Mouse (Mus musculus) heart, embryonic 14.5 days (tissue): ENCODE measurements around the gene Ank3. TPM values are rescaled to one million over a fixed set of nuclear protein-coding genes. Genes with fewer than 3 reads are reported as not detected.

Source experiments
- ATAC-seq: fragments of 200-750 bp; cut with Nextera tagmentation; 2 replicates; pipeline ENCODE4 v1.8.0; 2017; ENCODE audit warnings: low read depth, moderate TSS enrichment; ENCODE audit not compliant: insufficient number of reproducible peaks, insufficient read depth, low FRiP score
- H3K27ac ChIP-seq, 2 experiments: fragments of 200-500 bp in 1 of 2; fragments of 300-500 bp in 1 of 2; sonication (generic) in 1 of 2; replicated peaks in 1 of 2; 2 replicates each; pipeline ENCODE4 v1.5.1; 2012 to 2014; ENCODE audit warnings: low read depth in 2 of 2, low read length in 2 of 2, control low read depth in 1 of 2, mild to moderate bottlenecking in 1 of 2, mixed read lengths in 1 of 2; ENCODE audit not compliant: control insufficient read depth in 1 of 2, insufficient read depth in 1 of 2
- H3K27me3 ChIP-seq: fragments of 300-500 bp; sonication (generic); 2 replicates; pipeline ENCODE4 v1.6.1; 2014; ENCODE audit warnings: mild to moderate bottlenecking, low read length, control low read depth; ENCODE audit not compliant: control insufficient read depth, insufficient read depth
- H3K36me3 ChIP-seq: fragments of 300-500 bp; sonication (generic); 2 replicates; pipeline ENCODE4 v1.6.1; 2014; ENCODE audit warnings: mild to moderate bottlenecking, control low read depth, low read length, mixed read lengths; ENCODE audit not compliant: control insufficient read depth, insufficient read depth
- H3K4me1 ChIP-seq, 2 experiments: fragments of 200-500 bp in 1 of 2; fragments of 300-500 bp in 1 of 2; sonication (generic) in 1 of 2; 2 replicates each; pipeline ENCODE4 v1.6.1; 2012 to 2014; ENCODE audit warnings: low read length in 2 of 2, control low read depth in 1 of 2, mixed read lengths in 1 of 2; ENCODE audit not compliant: control insufficient read depth in 2 of 2, insufficient read depth in 2 of 2
- H3K4me2 ChIP-seq: fragments of 300-500 bp; sonication (generic); 2 replicates; pipeline ENCODE4 v1.6.1; 2014; ENCODE audit warnings: mild to moderate bottlenecking, low read length
- H3K4me3 ChIP-seq, 2 experiments: fragments of 200-500 bp in 1 of 2; fragments of 300-500 bp in 1 of 2; sonication (generic) in 1 of 2; 2 replicates each; pipeline ENCODE4 v1.5.1; 2012 to 2014; ENCODE audit warnings: low read length in 2 of 2, mild to moderate bottlenecking in 2 of 2, control low read depth in 1 of 2, low read depth in 1 of 2, moderate library complexity in 1 of 2; ENCODE audit not compliant: control insufficient read depth in 1 of 2, insufficient read depth in 1 of 2
- H3K9ac ChIP-seq: fragments of 300-500 bp; sonication (generic); 2 replicates; pipeline ENCODE4 v1.6.1; 2014; ENCODE audit warnings: mild to moderate bottlenecking, low read length
- H3K9me3 ChIP-seq: fragments of 300-500 bp; sonication (generic); 2 replicates; pipeline ENCODE4 v1.6.1; 2016; ENCODE audit warnings: low read length, control low read depth; ENCODE audit not compliant: control insufficient read depth
- WGBS: fragments of 180-500 bp; shearing (Covaris S2); extraction: QIAGEN DNeasy Blood & Tissue Kit; methylation state at CpG from one replicate; pipeline ENCODE4 v1.1.7; 2014; 5-methylcytosine and 5-hydroxymethylcytosine counted together
- polyA plus RNA-seq: library from polyadenylated mRNA; unstranded; fragments of >200 nt; fragmentation: Nextera tagmentation; extraction: Ambion mirVana; gene quantifications from 2 replicates; pipeline ENCODE4 v1.2.1, GENCODE M21; 2014

The Ank3 gene
- polyA plus RNA-seq, 1 experiment from 2014 or later = 43.2 TPM

GRCm38 (mm10) chr10:69418716-69419115, 20.1 kb downstream of the Ank3 start:
- no peak overlapping the region for H3K4me3 ChIP-seq
- no peak for ATAC-seq
- H3K4me1 ChIP-seq = no peaks in the 10 kb centered on the region
- H3K27me3 ChIP-seq = no peaks in the 10 kb centered on the region
- 84% methylated on average over 8 of the region's 8 CpGs for WGBS
- no peak overlapping the region for H3K4me2 ChIP-seq
- H3K36me3 ChIP-seq = no peaks in the 10 kb centered on the region
- H3K9me3 ChIP-seq = no peaks in the 10 kb centered on the region
- H3K27ac ChIP-seq = no peak overlapping the region
- H3K9ac ChIP-seq = no peak overlapping the region

GRCm38 (mm10) chr10:69420306-69420705, 21.7 kb downstream of the Ank3 start:
- 48% methylated on average over 6 of the region's 6 CpGs for WGBS
- Histone ChIP-seq H3K4me2 (no peak overlapping the region), H3K27me3 (no peaks in the 10 kb centered on the region), H3K36me3 (no peaks in the 10 kb centered on the region), H3K4me1 (no peaks in the 10 kb centered on the region), H3K27ac (no peak overlapping the region), H3K9ac (no peak overlapping the region), H3K9me3 (0 out of 2 replicates have a peak, but pooled peaks cover 7% of the 10 kb centered on the region), H3K4me3 (no peak overlapping the region)
- ATAC-seq = no peak

GRCm38 (mm10) chr10:69424051-69424450, 25.5 kb downstream of the Ank3 start:
- H3K9ac ChIP-seq = no peak overlapping the region
- H3K4me3 ChIP-seq = no peak overlapping the region
- H3K9me3 ChIP-seq = 0 out of 2 replicates have a peak, but pooled peaks cover 7% of the 10 kb centered on the region
- no peak overlapping the region for H3K27ac ChIP-seq
- WGBS = 77% methylated on average over 3 of the region's 3 CpGs
- H3K4me2 ChIP-seq = no peak overlapping the region
- no peak for ATAC-seq
- H3K4me1 ChIP-seq = no peaks in the 10 kb centered on the region
- H3K36me3 ChIP-seq = no peaks in the 10 kb centered on the region
- H3K27me3 ChIP-seq = no peaks in the 10 kb centered on the region

GRCm38 (mm10) chr10:69430138-69430537, 31.6 kb downstream of the Ank3 start:
- H3K9me3 ChIP-seq = no peaks in the 10 kb centered on the region
- H3K36me3 ChIP-seq = no peaks in the 10 kb centered on the region
- WGBS = 67% methylated on average over 4 of the region's 4 CpGs
- no peaks in the 10 kb centered on the region for H3K27me3 ChIP-seq
- no peaks in the 10 kb centered on the region for H3K4me1 ChIP-seq
- no peak overlapping the region for H3K9ac ChIP-seq
- H3K4me2 ChIP-seq = no peak overlapping the region
- no peak overlapping the region for H3K4me3 ChIP-seq
- no peak overlapping the region for H3K27ac ChIP-seq
- ATAC-seq = no peak

GRCm38 (mm10) chr10:69431101-69431500, 32.5 kb downstream of the Ank3 start:
- no peak overlapping the region for H3K4me2 ChIP-seq
- no peak overlapping the region for H3K4me3 ChIP-seq
- no peak overlapping the region for H3K27ac ChIP-seq
- no peaks in the 10 kb centered on the region for H3K4me1 ChIP-seq
- ATAC-seq = no peak
- no peaks in the 10 kb centered on the region for H3K9me3 ChIP-seq
- 83% methylated on average over 7 of the region's 7 CpGs for WGBS
- no peaks in the 10 kb centered on the region for H3K27me3 ChIP-seq
- no peaks in the 10 kb centered on the region for H3K36me3 ChIP-seq
- no peak overlapping the region for H3K9ac ChIP-seq

GRCm38 (mm10) chr10:69435213-69435612, 36.6 kb downstream of the Ank3 start:
- WGBS = 72% methylated on average over 6 of the region's 6 CpGs
- Histone ChIP-seq H3K9me3 (no peaks in the 10 kb centered on the region), H3K9ac (no peak overlapping the region), H3K27ac (no peak overlapping the region), H3K4me3 (no peak overlapping the region), H3K27me3 (no peaks in the 10 kb centered on the region), H3K36me3 (no peaks in the 10 kb centered on the region), H3K4me1 (no peaks in the 10 kb centered on the region), H3K4me2 (no peak overlapping the region)
- no peak for ATAC-seq

GRCm38 (mm10) chr10:69439449-69439848, 40.9 kb downstream of the Ank3 start:
- H3K4me1 ChIP-seq = no peaks in the 10 kb centered on the region
- 74% methylated on average over 8 of the region's 8 CpGs for WGBS
- ATAC-seq = no peak
- H3K27ac ChIP-seq = no peak overlapping the region
- no peaks in the 10 kb centered on the region for H3K36me3 ChIP-seq
- no peaks in the 10 kb centered on the region for H3K9me3 ChIP-seq
- H3K4me3 ChIP-seq = no peak overlapping the region
- no peaks in the 10 kb centered on the region for H3K27me3 ChIP-seq
- H3K9ac ChIP-seq = no peak overlapping the region
- H3K4me2 ChIP-seq = no peak overlapping the region

GRCm38 (mm10) chr10:69444546-69444945, 46.0 kb downstream of the Ank3 start:
- Histone ChIP-seq H3K36me3 (no peaks in the 10 kb centered on the region), H3K9me3 (no peaks in the 10 kb centered on the region), H3K4me2 (no peak overlapping the region), H3K27me3 (no peaks in the 10 kb centered on the region; the same call in 1 of the 2 replicates), H3K27ac (no peak overlapping the region), H3K4me1 (no peaks in the 10 kb centered on the region), H3K4me3 (no peak overlapping the region), H3K9ac (no peak overlapping the region)
- 77% methylated on average over 5 of the region's 5 CpGs for WGBS
- no peak for ATAC-seq
